Mouse (Mus musculus): ENCODE data around the gene AU040320. TPM values are rescaled to one million over a fixed set of nuclear protein-coding genes. Genes with fewer than 3 reads are reported as not detected.

The AU040320 gene
- total and polyA plus RNA-seq, 3 experiments, result 26.7 to 35.5 (median 27.6) TPM

DNA sequence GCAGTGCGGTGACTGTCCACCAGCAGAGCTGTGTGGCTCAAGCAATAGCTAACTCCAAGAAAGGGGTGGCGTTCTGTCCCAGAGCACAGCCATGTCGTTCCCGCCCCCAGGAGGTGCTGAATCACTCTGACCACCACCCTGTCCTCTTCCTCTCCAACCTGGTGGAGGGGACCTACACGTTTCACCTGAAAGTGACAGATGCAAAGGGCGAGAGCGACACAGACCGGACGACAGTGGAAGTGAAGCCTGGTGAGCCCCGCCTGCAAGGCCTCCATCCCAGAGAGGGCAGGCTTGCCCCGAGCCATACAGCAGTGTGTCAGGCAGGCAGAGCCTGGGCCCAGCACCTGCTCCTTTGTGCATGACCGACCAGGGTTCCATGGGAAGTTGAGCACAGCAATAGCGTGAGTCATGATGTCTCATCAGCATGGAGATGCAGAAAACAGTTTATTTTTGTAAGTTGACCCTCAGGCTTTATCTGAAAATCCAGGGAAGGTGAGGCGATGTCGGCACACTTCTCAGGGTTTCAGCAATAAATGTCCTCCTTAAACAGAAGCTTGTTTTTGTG is 87.7 kb downstream of the AU040320 start:
- Histone ChIP-seq H3K27ac (no peak overlapping the region), H3K79me2 (replicated peaks; ENCODE audit: control insufficient read depth, insufficient read depth, low read length) (no peaks in the 10 kb centered on the region), H3K4me3 (no peak overlapping the region), H3K36me3 (ENCODE audit: control insufficient read depth, insufficient read depth, low read length) (no peaks in the 10 kb centered on the region), H3K4me1 (ENCODE audit: control insufficient read depth, insufficient read depth, low read length) (peaks cover 5% of the 10 kb centered on the region), H3K9ac (ENCODE audit: low read depth, low read length) (no peak overlapping the region), H3K27me3 (ENCODE audit: control insufficient read depth, insufficient read depth, low read length) (no peaks in the 10 kb centered on the region)
- DNase-seq, result no peak
- intact Hi-C loops (cut with DNase I), result loop anchor here (1.0 to 2.0 kb wide), 2 partner anchors 96 to 287 kb away; no protein-coding TSS in a partner anchor
- TF ChIP-seq EP300 (IDR thresholded peaks at IDR 0.05; ENCODE audit: insufficient read depth, low read depth, low read length), result no peak
- no peak for TF ChIP-seq CTCF (IDR thresholded peaks at IDR 0.05)
- no peak for TF ChIP-seq POLR2A (IDR thresholded peaks at IDR 0.05; ENCODE audit: insufficient read depth, low read depth, low read length)
- 90% methylated on average over 15 of the region's 15 CpGs for WGBS

DNA sequence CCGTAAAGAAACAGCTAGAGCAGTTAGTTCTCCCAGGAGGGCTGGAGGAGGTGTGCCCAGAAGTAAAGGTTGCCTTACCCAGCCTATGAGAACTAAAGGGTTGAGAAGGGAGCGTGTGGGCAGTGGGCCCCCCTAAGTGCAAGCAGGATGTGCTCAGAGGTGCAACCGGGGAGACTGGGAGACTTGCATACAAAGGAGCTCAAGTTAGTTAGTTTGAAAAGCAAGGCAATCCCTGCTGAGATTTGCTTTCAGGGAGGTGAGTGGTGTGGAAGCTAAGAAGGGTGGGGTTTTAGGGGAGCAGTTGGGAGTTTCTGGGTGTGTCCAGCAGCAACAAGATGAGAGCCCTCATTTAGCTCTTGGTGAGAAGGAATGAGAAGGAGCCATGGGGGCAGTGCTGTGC is 89.6 kb downstream of the AU040320 start:
- no peak overlapping the region for H3K4me3 ChIP-seq
- H3K79me2 ChIP-seq (replicated peaks; ENCODE audit: control insufficient read depth, insufficient read depth, low read length), result no peaks in the 10 kb centered on the region
- no peak for TF ChIP-seq EP300 (IDR thresholded peaks at IDR 0.05; ENCODE audit: insufficient read depth, low read depth, low read length)
- no peak for TF ChIP-seq POLR2A (IDR thresholded peaks at IDR 0.05; ENCODE audit: insufficient read depth, low read depth, low read length)
- no peak for TF ChIP-seq CTCF (IDR thresholded peaks at IDR 0.05)
- DNase-seq, result no peak
- H3K4me1 ChIP-seq (ENCODE audit: control insufficient read depth, insufficient read depth, low read length), result peaks cover 5% of the 10 kb centered on the region
- H3K9ac ChIP-seq (ENCODE audit: low read depth, low read length), result no peak overlapping the region
- intact Hi-C loops (cut with DNase I), result no loop called here
- no peaks in the 10 kb centered on the region for H3K27me3 ChIP-seq (ENCODE audit: control insufficient read depth, insufficient read depth, low read length)
- no peaks in the 10 kb centered on the region for H3K36me3 ChIP-seq (ENCODE audit: control insufficient read depth, insufficient read depth, low read length)
- no peak overlapping the region for H3K27ac ChIP-seq
- 72% methylated on average over 3 of the region's 3 CpGs for WGBS

- Histone ChIP-seq H3K27ac (no peak overlapping the region), H3K9ac (ENCODE audit: low read depth, low read length) (no peak overlapping the region), H3K4me1 (ENCODE audit: control insufficient read depth, insufficient read depth, low read length) (no peaks in the 10 kb centered on the region), H3K27me3 (ENCODE audit: control insufficient read depth, insufficient read depth, low read length) (no peaks in the 10 kb centered on the region), H3K36me3 (ENCODE audit: control insufficient read depth, insufficient read depth, low read length) (no peaks in the 10 kb centered on the region), H3K79me2 (replicated peaks; ENCODE audit: control insufficient read depth, insufficient read depth, low read length) (no peaks in the 10 kb centered on the region), H3K4me3 (no peak overlapping the region)
- DNase-seq, result no peak
- TF ChIP-seq CTCF (IDR thresholded peaks at IDR 0.05) (no peak), POLR2A (IDR thresholded peaks at IDR 0.05; ENCODE audit: insufficient read depth, low read depth, low read length) (no peak), EP300 (IDR thresholded peaks at IDR 0.05; ENCODE audit: insufficient read depth, low read depth, low read length) (no peak)
- WGBS, result 62% methylated on average over 4 of the region's 4 CpGs
- intact Hi-C loops (cut with DNase I), result no loop called here
These were observed 92.3 kb downstream of the AU040320 start for GRCm38 (mm10) chr4:126845664-126846063.

GRCm38 (mm10) chr4:126846971-126847370 is 93.6 kb downstream of the AU040320 start:
- no peaks in the 10 kb centered on the region for H3K27me3 ChIP-seq (ENCODE audit: control insufficient read depth, insufficient read depth, low read length)
- intact Hi-C loops (cut with DNase I), result no loop called here
- H3K9ac ChIP-seq (ENCODE audit: low read depth, low read length), result no peak overlapping the region
- H3K27ac ChIP-seq, result no peak overlapping the region
- DNase-seq, result no peak
- no peaks in the 10 kb centered on the region for H3K4me1 ChIP-seq (ENCODE audit: control insufficient read depth, insufficient read depth, low read length)
- H3K4me3 ChIP-seq, result no peak overlapping the region
- H3K79me2 ChIP-seq (replicated peaks; ENCODE audit: control insufficient read depth, insufficient read depth, low read length), result no peaks in the 10 kb centered on the region
- H3K36me3 ChIP-seq (ENCODE audit: control insufficient read depth, insufficient read depth, low read length), result no peaks in the 10 kb centered on the region
- WGBS, result 73% methylated on average over 7 of the region's 7 CpGs
- TF ChIP-seq POLR2A (IDR thresholded peaks at IDR 0.05; ENCODE audit: insufficient read depth, low read depth, low read length) (no peak), CTCF (IDR thresholded peaks at IDR 0.05) (no peak), EP300 (IDR thresholded peaks at IDR 0.05; ENCODE audit: insufficient read depth, low read depth, low read length) (no peak)

- no peak overlapping the region for H3K9ac ChIP-seq (ENCODE audit: low read depth, low read length)
- TF ChIP-seq POLR2A (IDR thresholded peaks at IDR 0.05; ENCODE audit: insufficient read depth, low read depth, low read length), result no peak
- TF ChIP-seq EP300 (IDR thresholded peaks at IDR 0.05; ENCODE audit: insufficient read depth, low read depth, low read length), result no peak
- TF ChIP-seq CTCF (IDR thresholded peaks at IDR 0.05), result no peak
- H3K27ac ChIP-seq, result no peak overlapping the region
- 65% methylated on average over 7 of the region's 7 CpGs for WGBS
- intact Hi-C loops (cut with DNase I), result no loop called here
- H3K4me3 ChIP-seq, result no peak overlapping the region
- H3K27me3 ChIP-seq (ENCODE audit: control insufficient read depth, insufficient read depth, low read length), result no peaks in the 10 kb centered on the region
- DNase-seq, result no peak
- H3K36me3 ChIP-seq (ENCODE audit: control insufficient read depth, insufficient read depth, low read length), result no peaks in the 10 kb centered on the region
- H3K4me1 ChIP-seq (ENCODE audit: control insufficient read depth, insufficient read depth, low read length), result no peaks in the 10 kb centered on the region
- no peaks in the 10 kb centered on the region for H3K79me2 ChIP-seq (replicated peaks; ENCODE audit: control insufficient read depth, insufficient read depth, low read length)
These were observed 96.9 kb downstream of the AU040320 start for GRCm38 (mm10) chr4:126850019-126850777.

DNA sequence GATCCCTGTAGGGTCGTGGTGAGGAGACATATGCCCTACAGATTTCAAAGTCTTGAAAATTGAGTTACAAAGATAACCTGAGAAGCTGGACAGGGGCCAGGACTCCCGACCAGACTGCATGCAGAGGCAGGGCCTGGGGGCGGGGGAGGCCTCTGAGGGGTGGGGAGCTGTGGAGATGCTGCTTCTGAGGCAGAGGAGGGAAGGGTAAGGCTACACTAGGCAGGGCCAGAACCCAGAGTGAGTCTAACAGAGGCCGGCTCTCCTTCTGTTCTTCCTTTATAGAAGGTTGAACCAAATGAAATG is 97.4 kb downstream of the AU040320 start:
- DNase-seq, result no peak
- 45% methylated on average over 4 of the region's 4 CpGs for WGBS
- TF ChIP-seq CTCF (IDR thresholded peaks at IDR 0.05) (no peak), EP300 (IDR thresholded peaks at IDR 0.05; ENCODE audit: insufficient read depth, low read depth, low read length) (no peak), POLR2A (IDR thresholded peaks at IDR 0.05; ENCODE audit: insufficient read depth, low read depth, low read length) (no peak)
- H3K27ac ChIP-seq, result no peak overlapping the region
- no peaks in the 10 kb centered on the region for H3K36me3 ChIP-seq (ENCODE audit: control insufficient read depth, insufficient read depth, low read length)
- no peaks in the 10 kb centered on the region for H3K4me1 ChIP-seq (ENCODE audit: control insufficient read depth, insufficient read depth, low read length)
- no peaks in the 10 kb centered on the region for H3K27me3 ChIP-seq (ENCODE audit: control insufficient read depth, insufficient read depth, low read length)
- H3K79me2 ChIP-seq (replicated peaks; ENCODE audit: control insufficient read depth, insufficient read depth, low read length), result no peaks in the 10 kb centered on the region
- no peak overlapping the region for H3K4me3 ChIP-seq
- H3K9ac ChIP-seq (ENCODE audit: low read depth, low read length), result no peak overlapping the region
- intact Hi-C loops (cut with DNase I), result no loop called here
